Mouse (Mus musculus): ENCODE results near the gene Myt1l. TPM values are rescaled to one million over a fixed set of nuclear protein-coding genes. Genes with fewer than 3 reads are reported as not detected.

Gene Myt1l
- polyA plus RNA-seq, 1 experiment from 2014 or later, result 96.6 TPM

- H3K27me3 ChIP-seq (replicated peaks; ENCODE audit: control insufficient read depth, insufficient read depth, low read length), result no peaks in the 10 kb centered on the region
- no peak overlapping the region for H3K27ac ChIP-seq (ENCODE audit: low read depth, low read length)
- DNase-seq (ENCODE audit: low spot score) (no peak), ATAC-seq (no peak)
- H3K4me3 ChIP-seq (ENCODE audit: low read depth, low read length), result no peak overlapping the region
- no peak overlapping the region for H3K9ac ChIP-seq (ENCODE audit: low read length)
- no peaks in the 10 kb centered on the region for H3K9me3 ChIP-seq (replicated peaks; ENCODE audit: control insufficient read depth, low read length)
- H3K36me3 ChIP-seq (ENCODE audit: control insufficient read depth, insufficient read depth, low read length), result peaks cover 43% of the 10 kb centered on the region
- no peaks in the 10 kb centered on the region for H3K4me1 ChIP-seq (ENCODE audit: control insufficient read depth, insufficient read depth, low read length)
- WGBS, result 80% methylated on average over 7 of the region's 7 CpGs
- H3K4me2 ChIP-seq (ENCODE audit: low read length), result no peak overlapping the region
These were observed 392.1 kb downstream of the Myt1l start for GRCm38 (mm10) chr12:29920298-29920697.

DNA sequence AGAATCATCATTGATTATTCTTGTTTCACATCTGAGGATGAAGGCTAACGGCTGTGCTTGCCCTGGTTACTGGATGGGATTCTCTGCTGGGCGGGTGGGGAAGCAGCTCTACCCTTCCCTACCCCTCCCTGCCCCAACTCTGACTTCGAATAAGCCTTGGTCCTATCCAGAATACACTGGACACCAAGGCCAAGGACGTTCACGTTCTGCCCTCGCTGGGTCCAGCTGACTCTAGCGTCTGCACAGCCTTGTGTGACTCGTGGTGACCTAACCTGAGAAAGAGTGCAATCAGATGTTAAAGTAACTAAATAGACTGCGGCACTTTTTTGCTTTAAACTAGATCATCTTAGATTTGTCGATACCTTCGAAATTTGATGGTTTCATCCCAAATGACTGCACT is 393.3 kb downstream of the Myt1l start:
- Histone ChIP-seq H3K9me3 (replicated peaks; ENCODE audit: control insufficient read depth, low read length) (no peaks in the 10 kb centered on the region), H3K4me3 (ENCODE audit: low read depth, low read length) (no peak overlapping the region)

DNA sequence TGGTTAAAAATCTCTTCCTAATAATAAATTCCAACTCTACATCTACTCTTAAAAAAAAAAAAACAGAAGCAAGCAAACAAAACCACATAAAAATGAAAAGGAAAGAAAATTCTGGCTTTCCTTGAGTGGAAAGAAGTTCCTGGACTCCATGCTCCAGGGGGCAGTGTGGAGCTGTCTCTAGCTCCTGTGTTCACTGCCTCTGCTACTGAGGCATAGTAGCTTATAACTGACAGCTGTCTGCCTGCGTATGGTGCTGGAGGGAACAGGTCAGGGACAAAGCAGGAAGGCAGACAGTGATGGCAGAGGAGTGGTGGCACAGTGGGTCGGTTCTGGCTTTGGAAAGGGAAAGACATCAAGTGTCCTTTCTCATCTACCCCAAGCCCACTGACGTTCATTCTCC is 398.7 kb downstream of the Myt1l start:
- Histone ChIP-seq H3K27me3 (replicated peaks; ENCODE audit: control insufficient read depth, insufficient read depth, low read length) (no peaks in the 10 kb centered on the region), H3K36me3 (ENCODE audit: control insufficient read depth, insufficient read depth, low read length) (peaks cover 6% of the 10 kb centered on the region; the same call in 1 of the 2 replicates), H3K27ac (ENCODE audit: low read depth, low read length) (no peak overlapping the region), H3K9me3 (replicated peaks; ENCODE audit: control insufficient read depth, low read length) (no peaks in the 10 kb centered on the region), H3K9ac (ENCODE audit: low read length) (no peak overlapping the region), H3K4me2 (ENCODE audit: low read length) (no peak overlapping the region), H3K4me3 (ENCODE audit: low read depth, low read length) (no peak overlapping the region), H3K4me1 (ENCODE audit: control insufficient read depth, insufficient read depth, low read length) (no peaks in the 10 kb centered on the region)
- DNase-seq (ENCODE audit: low spot score) (peak; percentile 73), ATAC-seq (peak; percentile 74)
- WGBS, result 38% methylated on average over 3 of the region's 3 CpGs

More for the DNA sequence above, 393.3 kb downstream of the Myt1l start:
- Histone ChIP-seq H3K9ac (ENCODE audit: low read length) (no peak overlapping the region), H3K36me3 (ENCODE audit: control insufficient read depth, insufficient read depth, low read length) (peaks cover 35% of the 10 kb centered on the region), H3K4me1 (ENCODE audit: control insufficient read depth, insufficient read depth, low read length) (no peaks in the 10 kb centered on the region), H3K4me2 (ENCODE audit: low read length) (no peak overlapping the region), H3K27ac (ENCODE audit: low read depth, low read length) (no peak overlapping the region), H3K27me3 (replicated peaks; ENCODE audit: control insufficient read depth, insufficient read depth, low read length) (no peaks in the 10 kb centered on the region)
- WGBS, result 81% methylated on average over 11 of the region's 11 CpGs
- ATAC-seq, result no peak
- DNase-seq (ENCODE audit: low spot score), result no peak

GRCm38 (mm10) chr12:29930591-29930990 is 402.4 kb downstream of the Myt1l start:
- 89% methylated on average over 1 of the region's 1 CpGs for WGBS

GRCm38 (mm10) chr12:29932951-29933350 is 404.8 kb downstream of the Myt1l start:
- Histone ChIP-seq H3K4me2 (ENCODE audit: low read length) (no peak overlapping the region), H3K9me3 (replicated peaks; ENCODE audit: control insufficient read depth, low read length) (no peaks in the 10 kb centered on the region), H3K36me3 (ENCODE audit: control insufficient read depth, insufficient read depth, low read length) (no peaks in the 10 kb centered on the region), H3K27ac (ENCODE audit: low read depth, low read length) (no peak overlapping the region), H3K4me1 (ENCODE audit: control insufficient read depth, insufficient read depth, low read length) (no peaks in the 10 kb centered on the region), H3K27me3 (replicated peaks; ENCODE audit: control insufficient read depth, insufficient read depth, low read length) (no peaks in the 10 kb centered on the region), H3K4me3 (ENCODE audit: low read depth, low read length) (no peak overlapping the region), H3K9ac (ENCODE audit: low read length) (no peak overlapping the region)
- DNase-seq (ENCODE audit: low spot score) (no peak), ATAC-seq (no peak)
- WGBS, result 100% methylated on average over 1 of the region's 1 CpGs

More at GRCm38 (mm10) chr12:29930591-29930990, 402.4 kb downstream of the Myt1l start:
- Histone ChIP-seq H3K4me1 (ENCODE audit: control insufficient read depth, insufficient read depth, low read length) (no peaks in the 10 kb centered on the region), H3K36me3 (ENCODE audit: control insufficient read depth, insufficient read depth, low read length) (no peaks in the 10 kb centered on the region), H3K27me3 (replicated peaks; ENCODE audit: control insufficient read depth, insufficient read depth, low read length) (no peaks in the 10 kb centered on the region), H3K27ac (ENCODE audit: low read depth, low read length) (no peak overlapping the region), H3K4me3 (ENCODE audit: low read depth, low read length) (no peak overlapping the region), H3K4me2 (ENCODE audit: low read length) (no peak overlapping the region), H3K9ac (ENCODE audit: low read length) (no peak overlapping the region), H3K9me3 (replicated peaks; ENCODE audit: control insufficient read depth, low read length) (no peaks in the 10 kb centered on the region)
- no peak for ATAC-seq
- no peak for DNase-seq (ENCODE audit: low spot score)

GRCm38 (mm10) chr12:29933501-29933900 is 405.3 kb downstream of the Myt1l start:
- H3K4me2 ChIP-seq (ENCODE audit: low read length), result no peak overlapping the region
- no peaks in the 10 kb centered on the region for H3K36me3 ChIP-seq (ENCODE audit: control insufficient read depth, insufficient read depth, low read length)
- H3K4me3 ChIP-seq (ENCODE audit: low read depth, low read length), result no peak overlapping the region
- no peak for DNase-seq (ENCODE audit: low spot score)
- no peak overlapping the region for H3K27ac ChIP-seq (ENCODE audit: low read depth, low read length)
- no peak for ATAC-seq
- no peak overlapping the region for H3K9ac ChIP-seq (ENCODE audit: low read length)
- no peaks in the 10 kb centered on the region for H3K27me3 ChIP-seq (replicated peaks; ENCODE audit: control insufficient read depth, insufficient read depth, low read length)
- H3K9me3 ChIP-seq (replicated peaks; ENCODE audit: control insufficient read depth, low read length), result no peaks in the 10 kb centered on the region
- WGBS, result 67% methylated on average over 2 of the region's 2 CpGs
- no peaks in the 10 kb centered on the region for H3K4me1 ChIP-seq (ENCODE audit: control insufficient read depth, insufficient read depth, low read length)

DNA sequence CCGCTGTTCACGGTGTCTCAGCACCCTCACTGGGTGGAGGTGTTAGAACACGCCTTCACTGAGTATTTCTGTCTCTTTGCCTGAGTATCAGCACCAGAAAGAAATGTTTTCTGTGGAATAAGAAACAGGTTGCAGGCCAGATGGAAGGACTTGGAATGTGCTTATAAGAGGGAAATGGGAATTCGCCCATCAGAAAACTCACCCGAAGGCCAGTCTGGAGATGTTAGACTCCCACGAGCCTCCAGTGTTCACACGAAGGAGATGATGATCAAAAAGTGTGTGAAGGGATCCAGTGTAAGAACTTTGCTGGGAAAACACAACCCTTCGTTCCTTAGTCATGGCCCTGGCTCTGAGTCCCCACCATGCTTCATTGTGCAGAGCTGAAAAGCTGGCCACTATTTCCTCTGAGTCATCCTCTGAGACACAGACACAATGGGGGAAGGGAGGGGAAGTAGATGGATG is 406.0 kb downstream of the Myt1l start:
- Histone ChIP-seq H3K4me1 (ENCODE audit: control insufficient read depth, insufficient read depth, low read length) (peaks cover 3% of the 10 kb centered on the region), H3K4me2 (ENCODE audit: low read length) (no peak overlapping the region), H3K36me3 (ENCODE audit: control insufficient read depth, insufficient read depth, low read length) (no peaks in the 10 kb centered on the region), H3K9ac (ENCODE audit: low read length) (no peak overlapping the region), H3K27me3 (replicated peaks; ENCODE audit: control insufficient read depth, insufficient read depth, low read length) (no peaks in the 10 kb centered on the region), H3K4me3 (ENCODE audit: low read depth, low read length) (no peak overlapping the region), H3K9me3 (replicated peaks; ENCODE audit: control insufficient read depth, low read length) (no peaks in the 10 kb centered on the region), H3K27ac (ENCODE audit: low read depth, low read length) (no peak overlapping the region)
- no peak for ATAC-seq
- no peak for DNase-seq (ENCODE audit: low spot score)
- WGBS, result 65% methylated on average over 8 of the region's 8 CpGs

DNA sequence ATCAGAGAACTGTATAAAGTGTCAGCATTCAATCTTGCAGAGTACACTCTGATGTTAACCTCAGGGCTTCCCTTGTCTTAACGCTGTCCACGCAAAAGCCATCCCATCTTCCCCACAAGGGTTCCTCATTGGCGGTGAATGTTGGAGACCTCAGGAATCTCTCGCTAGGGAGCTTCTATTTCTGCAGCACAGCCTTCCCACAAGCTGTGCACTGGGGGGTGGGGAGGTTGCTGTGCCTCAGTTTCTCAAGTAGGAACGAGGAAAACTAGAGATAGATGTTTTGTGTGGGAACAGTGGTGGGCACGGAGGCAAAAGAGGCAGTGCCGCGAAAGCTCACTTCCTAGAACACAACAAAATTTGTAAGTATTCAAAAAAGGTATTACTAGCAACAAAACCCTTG is 409.1 kb downstream of the Myt1l start, which contains the start of gene Pxdn:
Gene Pxdn (plus strand): TSS at position 301 of the 400 bp plus-strand sequence.
- 35% methylated on average over 8 of the region's 8 CpGs for WGBS
- H3K9ac ChIP-seq (ENCODE audit: low read length), result peak within 1 kb of the TSS; percentile 98
- peak within 1 kb of the TSS; percentile 94 for H3K27ac ChIP-seq (ENCODE audit: low read depth, low read length)
- peaks cover 22% of the 10 kb centered on the region for H3K4me1 ChIP-seq (ENCODE audit: control insufficient read depth, insufficient read depth, low read length)
- no peaks in the 10 kb centered on the region for H3K9me3 ChIP-seq (replicated peaks; ENCODE audit: control insufficient read depth, low read length)
- H3K4me3 ChIP-seq (ENCODE audit: low read depth, low read length), result peak within 1 kb of the TSS; percentile 79
- no peak for ATAC-seq
- DNase-seq (ENCODE audit: low spot score), result no peak
- H3K4me2 ChIP-seq (ENCODE audit: low read length), result peak within 1 kb of the TSS; percentile 85
- H3K27me3 ChIP-seq (replicated peaks; ENCODE audit: control insufficient read depth, insufficient read depth, low read length), result no peaks in the 10 kb centered on the region
- no peaks in the 10 kb centered on the region for H3K36me3 ChIP-seq (ENCODE audit: control insufficient read depth, insufficient read depth, low read length)

DNA sequence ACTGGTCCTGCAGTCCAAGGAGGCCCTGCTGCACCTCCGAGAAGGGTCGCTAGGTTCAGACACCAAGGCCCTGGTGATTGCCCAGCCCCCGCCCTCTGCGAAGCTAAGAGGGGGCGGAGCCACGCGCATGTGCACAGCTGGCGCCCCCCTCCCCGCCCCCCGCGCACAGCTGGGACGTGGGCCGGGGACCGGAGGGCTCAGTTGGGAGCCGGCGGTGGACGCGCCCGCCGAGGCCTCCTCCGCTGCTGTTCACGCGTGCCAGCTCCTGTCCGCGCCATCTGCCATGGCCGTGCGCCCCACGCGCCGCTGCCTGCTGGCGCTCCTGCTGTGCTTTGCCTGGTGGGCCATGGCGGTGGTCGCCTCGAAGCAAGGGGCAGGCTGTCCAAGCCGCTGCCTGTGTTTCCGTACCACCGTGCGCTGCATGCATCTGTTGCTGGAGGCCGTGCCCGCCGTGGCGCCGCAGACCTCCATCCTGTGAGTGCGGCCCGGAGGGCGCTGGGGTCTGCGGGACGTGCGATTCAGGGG is 409.7 kb downstream of the Myt1l start:
- H3K9ac ChIP-seq (ENCODE audit: low read length), result peak overlapping the region; percentile 98
- under 1% methylated on average over 39 of the region's 49 CpGs for WGBS
- H3K36me3 ChIP-seq (ENCODE audit: control insufficient read depth, insufficient read depth, low read length), result no peaks in the 10 kb centered on the region
- DNase-seq (ENCODE audit: low spot score), result peak; percentile 81
- H3K27me3 ChIP-seq (replicated peaks; ENCODE audit: control insufficient read depth, insufficient read depth, low read length), result no peaks in the 10 kb centered on the region
- ATAC-seq, result peak; percentile 85
- H3K4me3 ChIP-seq (ENCODE audit: low read depth, low read length), result peak overlapping the region; percentile 79
- H3K27ac ChIP-seq (ENCODE audit: low read depth, low read length), result peak overlapping the region; percentile 94
- H3K9me3 ChIP-seq (replicated peaks; ENCODE audit: control insufficient read depth, low read length), result no peaks in the 10 kb centered on the region
- H3K4me1 ChIP-seq (ENCODE audit: control insufficient read depth, insufficient read depth, low read length), result peaks cover 22% of the 10 kb centered on the region
- H3K4me2 ChIP-seq (ENCODE audit: low read length), result peak overlapping the region; percentile 85

Data from forebrain, embryonic 14.5 days (tissue).